Mouse (Mus musculus): Measurements from ENCODE around the gene Tspan11. TPM values are rescaled to one million over a fixed set of nuclear protein-coding genes. Genes with fewer than 3 reads are reported as not detected.

The Tspan11 gene
- polyA plus RNA-seq, 1 experiment: 0.53 TPM

DNA sequence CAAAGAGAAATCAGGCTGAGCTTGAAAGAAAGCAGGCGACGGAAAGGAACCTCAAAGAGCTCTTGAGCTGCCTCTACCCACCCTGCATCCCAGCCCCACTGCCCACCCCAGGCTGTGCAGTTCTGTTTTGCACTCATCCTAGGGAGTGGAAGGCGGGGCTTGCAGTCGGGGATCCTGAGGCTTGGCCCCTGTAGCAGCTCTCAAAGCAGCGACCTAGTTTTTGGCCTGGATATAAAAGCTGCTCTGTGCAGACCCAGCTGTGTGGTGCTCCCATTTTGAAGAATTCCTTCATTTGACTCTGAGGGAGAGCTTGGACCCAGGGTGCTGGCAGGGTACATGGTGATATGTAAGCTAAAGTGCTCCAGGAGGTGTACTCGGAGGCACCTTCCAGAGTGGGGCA, 37.4 kb downstream of the Tspan11 start:
- WGBS: 67% methylated on average over 6 of the region's 6 CpGs

DNA sequence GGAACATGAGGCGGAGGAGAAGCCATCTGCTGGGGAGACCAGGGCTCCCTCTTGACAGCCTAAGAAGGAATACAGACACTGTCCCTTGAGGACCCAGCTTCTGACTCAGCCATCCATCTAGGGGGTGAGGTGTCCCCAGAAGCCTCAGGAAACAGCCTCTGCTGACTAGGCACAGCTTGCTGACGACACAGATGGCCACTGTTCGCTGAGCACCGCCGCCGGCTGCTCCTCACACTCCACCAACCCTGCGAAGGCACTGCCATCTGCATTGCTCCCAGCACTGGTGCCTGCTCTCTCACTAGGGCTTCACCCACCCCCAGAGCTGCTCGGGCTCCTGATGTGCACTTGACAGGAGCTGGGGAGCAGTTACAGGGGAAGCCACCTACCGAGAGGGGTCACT, 38.5 kb downstream of the Tspan11 start:
- no peak for DNase-seq (ENCODE audit: low read depth, low spot score)
- WGBS: 75% methylated on average over 9 of the region's 9 CpGs

More for the DNA sequence above, 37.4 kb downstream of the Tspan11 start:
- no peak for DNase-seq (ENCODE audit: low read depth, low spot score)

DNA sequence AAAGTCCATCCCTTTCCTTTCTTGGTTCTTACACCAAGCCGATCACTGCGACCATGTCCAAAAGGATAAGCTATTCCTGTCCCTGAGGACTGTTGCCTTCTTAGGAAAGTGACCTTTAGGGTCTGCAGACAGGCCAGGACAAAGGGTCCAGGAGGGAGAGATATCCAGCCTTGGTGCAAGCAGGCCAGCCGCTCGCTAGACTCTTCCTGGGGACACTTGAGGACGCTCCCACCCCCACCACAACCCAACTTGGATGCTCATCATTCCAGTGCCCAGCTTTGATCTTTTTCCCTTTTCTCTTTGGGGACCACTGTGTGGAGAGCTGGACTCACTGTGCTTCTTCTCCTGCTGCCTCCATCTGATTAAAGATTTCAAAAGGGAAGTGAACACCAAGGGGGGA, 41.3 kb downstream of the Tspan11 start:
- no peak for DNase-seq (ENCODE audit: low read depth, low spot score)
- 82% methylated on average over 5 of the region's 5 CpGs for WGBS

DNA sequence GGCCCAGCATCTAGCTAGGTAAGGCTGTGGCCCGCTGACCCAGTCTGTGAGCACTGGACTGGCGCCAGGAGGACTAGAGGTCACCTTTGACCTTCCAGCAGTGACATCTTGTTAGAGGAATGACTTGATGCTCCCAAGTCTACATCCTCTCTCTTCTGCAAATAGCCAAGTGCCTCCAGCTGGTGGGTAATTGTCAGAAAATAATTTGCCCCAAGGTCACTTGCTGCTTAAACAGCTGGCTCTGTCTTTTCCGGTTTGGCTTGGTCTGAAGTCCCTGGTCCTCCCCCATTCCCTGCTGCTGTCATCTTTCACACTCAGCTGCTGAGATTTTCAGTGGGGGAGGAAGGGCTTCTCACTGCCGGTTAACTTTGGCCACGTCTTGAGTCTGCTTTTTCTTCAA, 45.3 kb downstream of the Tspan11 start:
- WGBS: 31% methylated on average over 5 of the region's 5 CpGs
- no peak for DNase-seq (ENCODE audit: low read depth, low spot score)

DNA sequence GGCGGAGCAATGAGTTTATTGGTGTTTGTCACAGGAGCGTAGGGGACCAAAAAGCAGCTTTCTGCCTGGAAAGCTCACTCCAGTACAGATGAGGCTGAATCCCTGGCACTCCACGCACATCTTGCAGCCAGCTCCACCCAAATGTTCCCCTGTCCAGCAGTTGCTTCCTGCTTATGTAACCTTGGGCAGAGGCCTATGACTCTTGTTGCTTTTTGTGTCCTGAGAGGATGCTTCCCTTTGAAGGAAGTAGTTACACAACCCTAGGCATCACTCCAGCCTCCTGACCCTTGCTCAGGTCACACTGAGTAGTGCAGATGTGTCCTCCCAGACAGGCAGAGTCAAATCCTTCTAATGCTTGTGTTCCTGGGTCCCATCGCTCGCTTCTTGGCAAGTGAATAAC, 46.5 kb downstream of the Tspan11 start:
- DNase-seq (ENCODE audit: low read depth, low spot score): no peak
- 83% methylated on average over 5 of the region's 5 CpGs for WGBS

DNA sequence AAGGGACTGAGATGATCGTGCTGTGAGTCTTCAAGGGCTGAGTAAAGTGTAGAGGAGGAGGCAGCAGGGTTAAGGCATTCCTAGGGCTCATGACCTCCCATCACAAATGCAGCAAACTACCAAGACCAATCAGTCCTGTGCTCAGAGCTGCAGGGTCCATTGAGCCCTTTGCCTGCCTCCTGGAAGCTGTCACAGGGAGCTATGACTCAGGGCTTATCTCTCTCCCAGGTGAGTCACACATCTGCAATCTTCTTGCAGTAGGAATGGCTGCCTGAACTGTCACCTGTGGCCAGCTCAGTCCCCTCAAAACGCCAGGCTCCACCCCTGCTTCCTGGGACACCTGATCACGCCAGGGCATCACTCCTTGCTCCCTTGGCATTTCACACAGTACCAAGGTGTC, 47.7 kb downstream of the Tspan11 start:
- WGBS: 46% methylated on average over 3 of the region's 3 CpGs
- DNase-seq (ENCODE audit: low read depth, low spot score): no peak

DNA sequence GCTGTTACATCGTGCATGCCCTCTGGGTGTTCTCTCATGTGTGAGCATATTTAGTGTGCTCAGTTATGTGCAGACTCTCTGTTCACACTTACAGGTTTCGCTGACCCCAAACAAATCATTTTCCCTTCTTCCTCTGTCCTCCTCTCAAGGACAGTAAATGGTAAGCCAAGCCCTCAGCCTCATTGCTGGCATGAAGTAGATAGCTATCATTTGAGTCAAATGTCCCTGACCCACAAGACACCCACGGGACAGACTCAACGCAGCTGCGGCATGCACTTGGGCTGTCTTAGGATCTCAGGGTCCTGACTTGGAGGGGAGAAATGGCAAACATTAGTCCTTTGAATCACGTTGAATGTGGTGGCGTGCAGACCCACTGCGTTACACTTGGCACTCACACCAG, 55.0 kb downstream of the Tspan11 start:
- WGBS: 84% methylated on average over 8 of the region's 8 CpGs
- DNase-seq (ENCODE audit: low read depth, low spot score): no peak

DNA sequence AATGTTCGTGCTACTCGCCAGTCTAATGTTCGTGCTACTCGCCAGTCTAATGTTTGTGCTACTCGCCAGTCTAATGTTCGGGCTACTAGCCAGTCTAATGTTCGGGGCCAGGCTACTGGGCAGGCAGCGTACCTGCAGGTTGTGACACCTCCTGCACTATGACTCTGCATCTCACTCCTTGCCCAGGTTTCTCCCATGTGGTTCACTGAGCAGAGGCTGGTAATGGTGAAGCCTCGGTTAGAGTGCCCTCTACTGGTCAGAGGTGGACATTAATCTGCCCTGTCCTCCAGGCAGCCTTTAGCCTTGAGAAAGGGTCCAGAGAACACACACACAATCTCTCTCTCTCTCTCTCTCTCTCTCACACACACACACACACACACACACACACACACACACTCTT, 58.3 kb downstream of the Tspan11 start:
- DNase-seq (ENCODE audit: low read depth, low spot score): peak; percentile 18
- 58% methylated on average over 9 of the region's 9 CpGs for WGBS

DNA sequence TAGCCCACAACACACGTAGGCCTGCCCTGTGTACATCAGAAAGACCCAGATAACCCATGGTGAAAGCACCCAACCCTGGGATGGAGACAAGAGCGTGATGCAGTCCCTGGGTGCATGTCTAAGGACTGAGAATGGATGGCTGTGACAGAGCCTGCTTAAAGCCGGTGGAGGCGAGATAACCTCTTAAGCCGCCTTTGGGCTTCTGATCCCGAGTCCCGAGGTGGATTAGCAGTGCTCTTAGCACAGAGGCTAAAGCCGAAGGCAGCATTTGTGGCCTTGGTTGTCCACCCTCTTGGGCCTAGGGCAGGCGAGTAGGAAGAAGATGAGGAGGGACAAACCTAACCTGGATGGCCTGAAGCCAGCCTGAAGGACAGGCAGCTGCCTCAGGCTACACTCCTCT, 61.3 kb downstream of the Tspan11 start:
- 84% methylated on average over 9 of the region's 9 CpGs for WGBS
- no peak for DNase-seq (ENCODE audit: low read depth, low spot score)

DNA sequence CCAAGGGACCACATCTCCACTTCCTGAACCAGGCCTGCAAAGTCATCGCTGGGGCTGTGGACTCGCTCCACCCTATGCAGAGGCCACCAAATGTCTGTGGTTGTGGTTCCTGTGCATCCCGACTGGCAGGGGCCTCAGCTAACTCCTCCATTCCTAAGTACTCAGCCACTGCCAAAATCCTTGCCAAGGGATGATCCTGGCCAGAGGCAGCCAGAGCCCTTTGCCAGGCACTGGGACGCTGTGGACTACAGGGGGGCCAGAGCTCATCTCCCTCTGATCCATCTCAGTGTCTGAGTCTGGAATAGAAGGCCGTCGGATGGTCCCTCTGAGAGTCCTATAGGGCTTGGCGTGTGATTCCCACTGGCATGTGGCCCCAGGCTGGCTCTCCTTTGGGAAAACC, 62.5 kb downstream of the Tspan11 start:
- DNase-seq (ENCODE audit: low read depth, low spot score): no peak
- WGBS: 77% methylated on average over 7 of the region's 7 CpGs

DNA sequence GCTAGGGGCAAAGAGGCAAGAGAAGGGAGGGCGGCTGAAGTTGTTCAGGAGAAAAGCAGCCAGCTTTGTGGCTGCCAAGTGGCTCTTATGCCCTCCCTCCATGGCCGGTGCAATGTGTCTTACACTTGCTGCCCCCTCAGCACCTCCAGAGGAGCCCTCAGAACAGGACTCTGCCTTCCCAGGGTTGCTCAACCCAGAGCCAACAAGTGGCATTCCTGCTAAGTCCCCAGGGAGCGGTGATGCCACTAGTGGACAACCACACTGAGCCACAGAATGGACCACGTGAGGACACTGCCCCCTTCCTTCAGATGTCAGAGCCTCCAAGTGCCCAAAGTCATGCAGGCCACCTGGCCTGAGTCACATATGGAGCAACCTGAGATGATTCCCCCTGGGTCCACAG, 65.7 kb downstream of the Tspan11 start:
- WGBS: 80% methylated on average over 4 of the region's 4 CpGs

DNA sequence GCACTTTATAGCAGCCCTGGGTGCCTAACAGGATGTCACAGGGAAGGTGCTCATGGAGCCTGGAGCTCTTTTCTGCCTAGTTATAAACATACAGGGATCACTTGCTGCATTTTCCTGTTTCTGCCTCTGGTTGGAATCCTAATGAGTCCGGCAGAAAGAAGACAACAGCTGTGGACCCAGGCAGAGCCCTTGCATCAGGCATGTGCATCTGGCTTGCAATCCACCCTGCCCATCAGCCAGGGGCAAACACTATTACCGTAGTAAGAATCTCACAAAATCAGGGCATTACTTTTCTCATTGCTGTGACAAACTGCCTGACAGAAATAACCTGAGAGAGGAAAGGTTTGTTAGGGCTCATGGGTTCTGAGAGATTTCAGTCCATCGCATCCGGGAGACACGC, 68.8 kb downstream of the Tspan11 start:
- no peak for DNase-seq (ENCODE audit: low read depth, low spot score)
- WGBS: 84% methylated on average over 5 of the region's 5 CpGs

More for the DNA sequence above, 65.7 kb downstream of the Tspan11 start:
- no peak for DNase-seq (ENCODE audit: low read depth, low spot score)

DNA sequence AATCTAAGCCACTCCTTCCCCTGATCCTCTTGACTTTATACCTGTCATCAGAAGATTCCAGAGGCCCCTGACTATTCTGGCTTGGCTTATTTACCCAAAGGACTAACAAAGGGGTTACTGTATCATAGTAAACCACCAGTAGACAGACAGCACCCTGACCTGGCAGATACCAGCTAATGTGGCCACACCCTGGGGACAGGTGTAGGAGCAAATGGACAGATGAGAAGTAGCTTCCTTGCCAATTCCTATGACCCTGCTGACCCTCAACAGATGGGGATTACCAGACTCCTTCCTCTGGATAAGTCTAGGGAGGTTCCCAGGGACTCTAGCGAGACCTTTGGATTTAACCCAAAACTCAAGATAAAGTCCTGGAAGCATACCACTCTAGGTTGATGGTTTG, 72.8 kb downstream of the Tspan11 start:
- 52% methylated on average over 1 of the region's 1 CpGs for WGBS

DNA sequence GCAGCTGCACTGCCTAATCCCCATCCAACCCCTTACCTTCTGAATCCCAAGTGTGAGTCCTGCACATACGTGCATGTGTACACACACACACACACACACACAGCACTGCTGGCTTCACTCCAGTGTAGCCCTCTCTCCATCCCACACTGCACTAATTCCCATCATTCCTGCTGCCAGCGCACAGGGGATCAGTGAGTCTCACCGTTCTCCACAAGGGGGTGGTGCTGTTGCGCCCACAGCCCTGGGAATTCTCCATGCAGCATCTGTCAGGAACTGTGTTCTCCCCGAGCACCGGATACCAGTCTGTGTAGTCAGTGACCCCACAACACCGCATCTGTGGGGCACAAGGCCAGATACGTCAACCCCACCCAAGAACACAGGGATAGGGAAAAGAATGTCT, 78.1 kb downstream of the Tspan11 start:
- 68% methylated on average over 8 of the region's 8 CpGs for WGBS
- no peak for DNase-seq (ENCODE audit: low read depth, low spot score)

More for the DNA sequence above, 72.8 kb downstream of the Tspan11 start:
- no peak for DNase-seq (ENCODE audit: low read depth, low spot score)

DNA sequence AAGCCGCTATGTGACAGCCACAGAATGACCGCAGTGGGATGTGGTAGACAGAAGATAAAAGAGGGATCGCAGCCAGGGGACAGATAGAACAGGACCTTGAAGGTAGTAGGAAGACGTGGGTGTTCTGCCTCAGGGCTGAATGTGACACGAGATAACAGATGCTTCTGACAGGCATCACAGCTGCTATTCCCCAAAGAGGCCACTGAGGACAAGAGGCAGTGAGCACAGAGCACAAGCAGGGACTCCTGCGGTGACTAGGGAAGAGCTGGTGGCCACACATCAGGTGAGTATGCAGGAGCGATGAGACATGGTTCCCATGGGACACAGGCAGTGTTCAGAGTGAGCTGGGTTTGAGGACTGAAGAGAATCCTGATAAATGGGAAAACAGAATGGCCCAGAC, 82.3 kb downstream of the Tspan11 start:
- WGBS: 80% methylated on average over 7 of the region's 7 CpGs
- DNase-seq (ENCODE audit: low read depth, low spot score): no peak

DNA sequence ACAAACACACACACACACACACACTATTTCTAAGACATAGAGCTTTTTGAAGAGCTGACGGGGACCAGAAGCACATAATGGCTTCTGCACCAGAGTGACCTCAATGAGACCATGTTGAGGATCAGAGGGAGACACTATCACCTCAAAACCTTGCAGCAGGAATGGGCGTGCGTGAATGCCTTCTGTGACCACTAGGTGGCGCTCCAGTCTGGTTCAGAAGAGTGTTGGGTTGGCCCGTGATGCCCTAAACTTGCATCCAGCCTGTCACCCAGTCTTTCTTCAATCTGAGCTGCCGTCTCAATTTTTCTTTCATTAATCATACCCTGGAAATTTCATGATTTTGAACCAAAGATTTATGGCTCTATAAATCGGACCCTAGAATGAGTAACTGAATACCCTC, 82.7 kb downstream of the Tspan11 start:
- WGBS: 12% methylated on average over 7 of the region's 7 CpGs
- DNase-seq (ENCODE audit: low read depth, low spot score): peak; percentile 19

DNA sequence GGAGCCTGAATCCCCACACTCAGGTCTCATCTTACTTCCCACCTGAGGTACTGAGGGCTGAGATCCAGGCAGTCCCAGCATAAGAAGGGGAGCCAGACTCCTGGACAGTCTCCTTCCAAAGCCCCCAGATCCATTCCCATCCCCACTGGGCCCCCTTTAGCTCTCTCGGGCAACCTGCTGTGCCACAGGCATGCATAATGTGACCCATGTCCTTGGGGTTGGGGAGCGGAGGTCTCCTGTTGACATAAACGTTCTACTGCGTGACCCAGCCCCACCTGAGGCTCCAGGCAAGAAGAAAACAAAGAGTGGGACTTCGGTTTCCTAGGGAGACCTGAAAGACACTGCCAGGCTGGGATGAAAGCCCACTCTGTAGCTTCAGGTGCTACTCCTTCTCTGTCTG, 83.5 kb downstream of the Tspan11 start:
- WGBS: 52% methylated on average over 5 of the region's 5 CpGs
- no peak for DNase-seq (ENCODE audit: low read depth, low spot score)

DNA sequence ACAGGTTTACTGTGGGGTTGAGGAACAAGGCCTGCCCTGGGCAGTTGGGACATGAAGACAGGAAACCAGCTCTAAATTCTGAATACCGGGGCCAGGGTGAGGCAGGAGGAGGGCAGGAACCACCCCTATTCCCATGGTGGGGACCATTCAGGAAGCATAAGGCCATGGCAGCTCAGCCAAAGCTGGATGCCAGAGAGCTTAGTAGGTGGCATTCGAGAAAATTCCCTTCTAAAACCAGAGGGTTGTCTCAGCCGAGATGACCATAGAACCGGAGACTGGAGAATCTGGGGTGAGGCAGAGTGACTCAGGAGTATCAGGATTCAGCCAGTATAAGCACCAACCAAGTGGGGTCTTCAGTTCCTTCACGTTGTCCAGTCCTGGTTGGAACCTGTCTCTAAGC, 84.5 kb downstream of the Tspan11 start:
- DNase-seq (ENCODE audit: low read depth, low spot score): no peak
- 79% methylated on average over 5 of the region's 5 CpGs for WGBS

DNA sequence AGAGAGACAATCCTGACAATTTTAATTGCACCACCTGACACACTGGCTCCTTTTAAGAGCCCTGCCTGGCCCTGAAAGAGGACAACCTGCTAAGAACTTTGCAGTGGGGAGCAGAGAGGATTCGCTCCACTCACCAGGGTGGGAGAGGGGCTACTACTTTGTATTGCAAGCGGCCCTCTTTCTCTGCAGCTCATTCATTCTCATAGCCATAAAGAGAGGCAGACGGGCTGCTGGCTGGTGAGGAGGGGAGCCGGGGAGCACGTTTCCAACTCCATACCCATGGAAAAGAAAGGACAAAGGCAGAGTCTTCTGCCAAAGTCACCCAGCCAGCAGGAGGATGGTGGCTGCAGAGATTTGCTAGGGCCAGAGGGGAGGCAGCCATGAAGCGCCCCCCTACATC, 86.2 kb downstream of the Tspan11 start:
- no peak for DNase-seq (ENCODE audit: low read depth, low spot score)
- 63% methylated on average over 6 of the region's 6 CpGs for WGBS

DNA sequence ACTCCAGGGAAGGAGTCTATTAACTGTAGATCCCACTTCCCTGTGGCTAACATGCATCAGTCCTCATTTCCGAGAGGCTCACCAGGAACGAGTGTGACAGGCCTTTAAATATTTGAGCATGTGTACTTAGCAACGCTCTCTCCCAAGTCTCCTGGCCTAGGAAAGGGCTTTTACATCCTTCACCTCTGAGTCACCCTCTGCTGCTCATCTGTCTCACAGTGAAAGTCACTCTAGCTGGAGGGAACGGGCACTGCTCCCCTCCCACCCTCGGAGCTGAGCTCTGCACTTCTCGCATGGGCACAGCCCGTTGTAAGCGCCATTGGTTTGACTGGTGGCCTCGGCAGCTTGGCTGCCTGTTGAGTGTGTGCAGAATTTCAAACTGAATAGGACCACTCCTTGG, 86.6 kb downstream of the Tspan11 start:
- DNase-seq (ENCODE audit: low read depth, low spot score): no peak
- 34% methylated on average over 9 of the region's 9 CpGs for WGBS

DNA sequence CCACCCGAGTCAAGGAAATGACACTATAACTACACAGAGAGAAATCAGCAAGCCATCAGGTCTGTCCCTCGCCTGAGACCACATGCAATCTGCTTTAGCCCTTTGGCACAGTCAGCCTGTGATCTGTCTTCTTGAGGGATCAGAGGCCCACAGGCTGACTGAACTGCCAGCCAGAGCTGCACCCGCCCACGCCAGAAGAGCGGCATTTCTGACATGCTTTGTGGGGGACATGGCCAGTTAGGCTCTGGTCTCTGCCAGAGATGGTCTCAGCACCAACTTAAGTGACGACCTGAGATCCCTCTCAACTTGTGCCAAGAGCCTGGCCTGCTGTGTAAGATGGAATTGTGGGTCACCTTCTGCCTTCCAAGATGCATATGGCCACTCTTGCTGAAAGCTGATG, 89.3 kb downstream of the Tspan11 start:
- no peak for DNase-seq (ENCODE audit: low read depth, low spot score)
- WGBS: 81% methylated on average over 6 of the region's 6 CpGs

DNA sequence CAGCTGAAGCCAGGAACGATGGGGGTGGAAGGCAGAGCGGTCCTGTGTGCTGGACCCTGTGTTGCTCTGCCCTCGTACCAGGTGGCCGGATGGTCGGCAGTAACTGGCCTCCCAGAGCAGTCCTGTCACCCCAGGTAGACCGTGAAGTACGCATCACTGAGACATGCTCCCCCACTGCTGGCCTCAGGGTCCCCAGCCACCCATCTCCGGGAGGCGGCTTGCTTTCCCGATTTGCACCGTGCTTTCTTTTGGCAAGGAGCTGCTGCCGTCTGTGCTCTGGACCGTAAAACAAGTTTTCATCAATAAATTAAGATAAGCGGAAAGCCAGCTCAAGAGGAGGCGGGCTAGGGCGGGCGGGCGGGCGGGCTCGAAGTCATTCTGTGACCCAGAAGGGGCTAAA, 91.6 kb downstream of the Tspan11 start:
- no peak for DNase-seq (ENCODE audit: low read depth, low spot score)
- WGBS: 61% methylated on average over 20 of the region's 20 CpGs

DNA sequence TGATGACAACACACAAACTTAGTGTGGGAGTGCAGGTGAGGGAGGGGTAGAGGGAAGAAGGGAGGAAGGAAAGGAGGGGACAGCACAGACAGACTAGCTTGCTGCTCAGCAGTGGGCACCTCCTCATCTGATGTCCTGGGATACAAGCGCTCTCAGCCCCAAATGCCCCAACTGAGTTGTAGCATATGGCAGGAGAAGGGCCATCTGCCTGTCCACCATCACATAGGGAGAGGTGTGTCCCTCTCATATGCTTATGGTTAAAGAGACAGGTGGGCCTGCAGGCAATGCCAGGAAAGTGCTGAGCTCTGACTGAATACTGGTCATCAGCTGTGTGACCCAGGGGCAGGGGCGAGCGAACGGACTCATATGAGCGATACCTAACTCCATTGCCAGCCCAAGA, 92.4 kb downstream of the Tspan11 start:
- WGBS: 99% methylated on average over 5 of the region's 5 CpGs
- DNase-seq (ENCODE audit: low read depth, low spot score): no peak
